Mouse (Mus musculus) testis, adult 2 months (tissue): ENCODE measurements around the gene Olfr493.

Experiments used
- CTCF ChIP-seq: fragments of 200-500 bp; IDR thresholded peaks from 2 replicates; pipeline ENCODE4 v1.5.1; 2012; ENCODE audit warnings: low read depth, mild to moderate bottlenecking, inconsistent platforms, low read length, moderate library complexity; ENCODE audit not compliant: control insufficient read depth, insufficient read depth, insufficient replicate concordance
- POLR2A ChIP-seq: fragments of 200-500 bp; IDR thresholded peaks from 2 replicates; pipeline ENCODE4 v1.6.1; 2012; ENCODE audit warnings: low read depth, mild to moderate bottlenecking, inconsistent platforms, low read length, moderate library complexity; ENCODE audit not compliant: control insufficient read depth

DNA sequence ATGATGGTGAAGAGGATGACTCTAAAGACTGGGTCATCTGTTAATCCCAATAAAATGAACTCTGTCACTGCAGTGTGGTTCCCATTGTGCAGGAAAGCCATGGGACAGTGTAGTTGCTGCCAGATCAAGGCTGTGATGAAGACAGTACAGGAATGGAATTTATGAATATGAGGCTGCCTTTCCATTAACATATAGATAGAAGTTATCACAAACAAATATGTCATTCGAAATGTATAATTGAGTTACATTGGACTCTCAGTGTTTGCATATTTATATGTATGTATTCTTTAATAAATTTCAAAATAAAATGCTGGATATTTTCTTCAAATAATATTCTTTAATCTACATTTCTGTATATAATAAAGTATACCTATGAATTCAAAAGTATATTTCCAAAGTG lies at the start of gene Olfr493:
- TF ChIP-seq POLR2A, result no peak
- TF ChIP-seq CTCF, result no peak
